Mouse (Mus musculus) CH12.LX (cell line): Measurements from ENCODE around the gene Aurkb. TPM values are rescaled to one million over a fixed set of nuclear protein-coding genes. Genes with fewer than 3 reads are reported as not detected.

Experiments used
- DNase-seq: peaks from one replicate; pipeline ENCODE4 v3.0.0-alpha.2; 2013; ENCODE audit errors: extremely low read depth
- H3K27ac ChIP-seq: 2 replicates; pipeline ENCODE4 v1.5.1; 2012; ENCODE audit warnings: low read depth, mild to moderate bottlenecking, control low read depth, moderate library complexity; ENCODE audit not compliant: insufficient read depth
- H3K27me3 ChIP-seq: replicated peaks from 2 replicates; pipeline ENCODE3; 2012; ENCODE audit warnings: inconsistent platforms
- H3K36me3 ChIP-seq, 2 experiments: replicated peaks in 1 of 2; 2 replicates each; pipeline versions ENCODE3 to v1.6.1; 2012; ENCODE audit warnings: inconsistent platforms in 1 of 2, low read length in 1 of 2, mild to moderate bottlenecking in 1 of 2, mixed read lengths in 1 of 2, moderate library complexity in 1 of 2; ENCODE audit not compliant: control insufficient read depth in 1 of 2, insufficient read depth in 1 of 2
- H3K4me1 ChIP-seq, 2 experiments: 2 replicates each; pipeline ENCODE4 v1.6.1; 2012; ENCODE audit warnings: inconsistent platforms in 1 of 2, moderate library complexity in 1 of 2; ENCODE audit not compliant: insufficient read depth in 2 of 2, control insufficient read depth in 1 of 2
- H3K4me2 ChIP-seq: 2 replicates; pipeline ENCODE4 v1.6.1; 2012; ENCODE audit warnings: low read depth, mild to moderate bottlenecking, control low read depth; ENCODE audit not compliant: poor library complexity, insufficient read depth, severe bottlenecking
- H3K4me3 ChIP-seq, 3 experiments: fragments of 150-350 bp in 1 of 3; sonication (generic) in 1 of 3; replicated peaks in 1 of 3; 2 replicates each; pipeline versions ENCODE3 to v1.5.1; 2011 to 2012; ENCODE audit warnings: low read depth in 2 of 3, low read length in 2 of 3, mild to moderate bottlenecking in 2 of 3, moderate library complexity in 2 of 3, control low read depth in 1 of 3, improper control_type of control experiment in 1 of 3, inconsistent platforms in 1 of 3, mixed read lengths in 1 of 3; ENCODE audit not compliant: poor library complexity in 1 of 3
- H3K79me2 ChIP-seq: replicated peaks from 2 replicates; pipeline ENCODE4 v1.6.1; 2012; ENCODE audit warnings: mild to moderate bottlenecking, moderate library complexity; ENCODE audit not compliant: control insufficient read depth, poor library complexity, insufficient read depth, severe bottlenecking; ENCODE audit errors: extremely low read depth
- H3K9ac ChIP-seq: 2 replicates; pipeline ENCODE4 v1.6.1; 2012; ENCODE audit warnings: low read depth, mild to moderate bottlenecking, control low read depth, moderate library complexity; ENCODE audit not compliant: insufficient read depth
- H3K9me3 ChIP-seq: replicated peaks from 2 replicates; pipeline ENCODE3; 2012; ENCODE audit warnings: low read length, inconsistent platforms, mixed read lengths
- BHLHE40 ChIP-seq: IDR thresholded peaks from 2 replicates; pipeline ENCODE4 v1.6.1; 2011; ENCODE audit warnings: mild to moderate bottlenecking, low read depth, low read length, improper control_type of control experiment
- CHD2 ChIP-seq: IDR thresholded peaks from 2 replicates; pipeline ENCODE4 v1.6.1; 2011; ENCODE audit warnings: low read length, improper control_type of control experiment
- CTCF ChIP-seq, 2 experiments: IDR thresholded peaks in 1 of 2; conservative IDR thresholded peaks in 1 of 2; 2 replicates each; pipeline ENCODE4 v1.5.1; 2011 to 2012; ENCODE audit warnings: low read depth in 2 of 2, low read length in 2 of 2, improper control_type of control experiment in 1 of 2, inconsistent platforms in 1 of 2, mild to moderate bottlenecking in 1 of 2, moderate library complexity in 1 of 2
- E2F4 ChIP-seq: IDR thresholded peaks from 2 replicates; pipeline ENCODE4 v1.6.1; 2011; ENCODE audit warnings: low read depth, low read length, improper control_type of control experiment; ENCODE audit not compliant: insufficient replicate concordance
- EP300 ChIP-seq: IDR thresholded peaks from 2 replicates; pipeline ENCODE4 v1.6.1; 2011; ENCODE audit warnings: low read length, improper control_type of control experiment
- ETS1 ChIP-seq: conservative IDR thresholded peaks from 2 replicates; pipeline ENCODE4 v1.6.1; 2012; ENCODE audit warnings: low read depth, mild to moderate bottlenecking, inconsistent platforms, low read length, improper control_type of control experiment, moderate library complexity
- GABPA ChIP-seq: IDR thresholded peaks from 2 replicates; pipeline ENCODE4 v1.6.1; 2012; ENCODE audit warnings: low read depth, low read length, improper control_type of control experiment, inconsistent platforms; ENCODE audit not compliant: insufficient replicate concordance
- HCFC1 ChIP-seq: IDR thresholded peaks from 2 replicates; pipeline ENCODE4 v1.6.1; 2012; ENCODE audit warnings: low read depth, mild to moderate bottlenecking, inconsistent platforms, low read length, improper control_type of control experiment
- IRF4 ChIP-seq: IDR thresholded peaks from 2 replicates; pipeline ENCODE4 v1.6.1; 2014; ENCODE audit warnings: low read depth, mild to moderate bottlenecking, inconsistent platforms, low read length, improper control_type of control experiment
- JUND ChIP-seq: conservative IDR thresholded peaks from 2 replicates; pipeline ENCODE4 v1.6.1; 2011; ENCODE audit warnings: low read depth, low read length, improper control_type of control experiment
- KAT2A ChIP-seq: IDR thresholded peaks from 2 replicates; pipeline ENCODE4 v1.6.1; 2012; ENCODE audit warnings: low read length, improper control_type of control experiment, inconsistent platforms; ENCODE audit not compliant: insufficient replicate concordance
- MAFK ChIP-seq: IDR thresholded peaks from 2 replicates; pipeline ENCODE4 v1.6.1; 2011; ENCODE audit warnings: low read length, improper control_type of control experiment; ENCODE audit not compliant: insufficient replicate concordance
- MAX ChIP-seq: IDR thresholded peaks from 2 replicates; pipeline ENCODE4 v1.6.1; 2011; ENCODE audit warnings: low read length, improper control_type of control experiment
- MAZ ChIP-seq: IDR thresholded peaks from 2 replicates; pipeline ENCODE4 v1.6.1; 2012; ENCODE audit warnings: low read depth, mild to moderate bottlenecking, inconsistent platforms, low read length, improper control_type of control experiment, moderate library complexity
- MEF2A ChIP-seq: IDR thresholded peaks from 2 replicates; pipeline ENCODE4 v1.6.1; 2014; ENCODE audit warnings: low read depth, mild to moderate bottlenecking, inconsistent platforms, low read length, improper control_type of control experiment, borderline replicate concordance
- NELFE ChIP-seq: IDR thresholded peaks from 2 replicates; pipeline ENCODE4 v1.6.1; 2011; ENCODE audit warnings: low read depth, low read length, improper control_type of control experiment
- POLR2A ChIP-seq: IDR thresholded peaks from 2 replicates; pipeline ENCODE4 v1.6.1; 2011; ENCODE audit warnings: low read depth, mild to moderate bottlenecking, improper control_type of control experiment, low read length
- POLR2AphosphoS2 ChIP-seq: IDR thresholded peaks from 2 replicates; pipeline ENCODE4 v1.6.1; 2011; ENCODE audit warnings: low read depth, low read length, improper control_type of control experiment
- RAD21 ChIP-seq: IDR thresholded peaks from 2 replicates; pipeline ENCODE4 v1.6.1; 2011; ENCODE audit warnings: low read depth, mild to moderate bottlenecking, low read length, improper control_type of control experiment, moderate library complexity
- RCOR1 ChIP-seq: conservative IDR thresholded peaks from 2 replicates; pipeline ENCODE4 v1.6.1; 2012; ENCODE audit warnings: low read depth, mild to moderate bottlenecking, inconsistent platforms, low read length, improper control_type of control experiment
- TCF12 ChIP-seq: IDR thresholded peaks from 2 replicates; pipeline ENCODE4 v1.6.1; 2014; ENCODE audit warnings: low read depth, mild to moderate bottlenecking, inconsistent platforms, low read length, improper control_type of control experiment
- UBTF ChIP-seq: IDR thresholded peaks from 2 replicates; pipeline ENCODE4 v1.6.1; 2012; ENCODE audit warnings: low read depth, mild to moderate bottlenecking, inconsistent platforms, low read length, improper control_type of control experiment, moderate library complexity
- USF1 ChIP-seq: IDR thresholded peaks from 2 replicates; pipeline ENCODE4 v1.6.1; 2014; ENCODE audit warnings: low read depth, mild to moderate bottlenecking, inconsistent platforms, low read length, improper control_type of control experiment
- ZNF384 ChIP-seq: IDR thresholded peaks from 2 replicates; pipeline ENCODE4 v1.6.1; 2012; ENCODE audit warnings: low read depth, low read length, improper control_type of control experiment, inconsistent platforms
- dilution Hi-C: fragments of 300-500 bp; cut with MboI; formaldehyde crosslinking; loops from 2 replicates; pipeline ENCODE4 v1.14.3; 2020; ENCODE audit warnings: low sequenced_read_pairs; ENCODE audit not compliant: extremely low pct_unique_long_range_greater_than_20kb, extremely low pct_ligation_motif_present
- in situ Hi-C: fragments of 300-500 bp; cut with MboI; formaldehyde crosslinking; loops from 3 replicates; pipeline ENCODE4 v1.14.3; 2019; ENCODE audit warnings: low sequenced_read_pairs, low pct_ligation_motif_present, low pct_unique_long_range_greater_than_20kb, mixed read lengths
- polyA plus RNA-seq: library from polyadenylated mRNA; unstranded; fragments of >175 nt; gene quantifications from 2 replicates; pipeline ENCODE4 v1.2.1, GENCODE M21; 2012; ENCODE audit warnings: low read depth; ENCODE audit not compliant: insufficient read length
- total RNA-seq, 2 experiments: library from RNA; depleted of rRNA; stranded (reverse); fragments of 300-350 nt in 1 of 2; fragments of >200 nt in 1 of 2; gene quantifications; 2 replicates each; pipeline ENCODE4 v1.2.3; 2012 to 2014

Gene Aurkb
- total and polyA plus RNA-seq, 3 experiments, result 170 to 200 (median 190) TPM

GRCm38 (mm10) chr11:69064259-69065133 lies 19.0 kb downstream of the Aurkb start:
- Histone ChIP-seq H3K27ac (no peak overlapping the region), H3K27me3 (peaks cover 6% of the 10 kb centered on the region), H3K4me1 (peaks cover 7 to 31% of the 10 kb centered on the region in 2 experiments), H3K9me3 (no peaks in the 10 kb centered on the region), H3K9ac (peak overlapping the region; percentile 42), H3K4me2 (peak overlapping the region; percentile 62; the same call in 1 of the 2 replicates), H3K79me2 (no peaks in the 10 kb centered on the region), H3K36me3 (no peaks in the 10 kb centered on the region), H3K4me3 (peak overlapping the region; percentile 63 to 95 (median 78))
- DNase-seq, result no peak
- TF ChIP-seq ZNF384 (0 out of 2 replicates have a peak, but pooled peaks have one; percentile 17), MAX (peak; percentile 53; the same call in 1 of the 2 replicates), ETS1 (no peak), MAFK (no peak), MAZ (no peak), E2F4 (no peak), RAD21 (no peak), BHLHE40 (peak; percentile 30), KAT2A (no peak), HCFC1 (no peak)
- in situ Hi-C loops (loop anchor here (5.0 kb wide), 1 partner anchor 53 kb away; no protein-coding TSS in a partner anchor), dilution Hi-C loops (no loop called here)

GRCm38 (mm10) chr11:69065394-69065925 lies 20.0 kb downstream of the Aurkb start:
- in situ Hi-C loops (no loop called here), dilution Hi-C loops (no loop called here)
- Histone ChIP-seq H3K36me3 (no peaks in the 10 kb centered on the region), H3K4me2 (no peak overlapping the region), H3K9ac (no peak overlapping the region), H3K4me3 (no peak overlapping the region), H3K27me3 (peaks cover 6% of the 10 kb centered on the region), H3K79me2 (no peaks in the 10 kb centered on the region), H3K9me3 (no peaks in the 10 kb centered on the region), H3K27ac (no peak overlapping the region), H3K4me1 (peaks cover 7 to 34% of the 10 kb centered on the region in 2 experiments)
- no peak for DNase-seq
- TF ChIP-seq CHD2 (no peak), IRF4 (no peak), TCF12 (no peak), MAFK (no peak), EP300 (no peak), RCOR1 (no peak), POLR2AphosphoS2 (no peak), POLR2A (no peak), E2F4 (no peak), MEF2A (no peak), NELFE (no peak), HCFC1 (no peak), USF1 (no peak), CTCF (conservative IDR thresholded peaks at IDR 0.05 in 1 of 2, IDR thresholded peaks at IDR 0.05 in 1 of 2; ENCODE audit: low read depth in 2 of 2, low read length in 2 of 2) (no peak), ZNF384 (no peak), UBTF (no peak), JUND (no peak), GABPA (no peak)
